Mouse (Mus musculus): ENCODE data around the gene Pex10. TPM values are rescaled to one million over a fixed set of nuclear protein-coding genes. Genes with fewer than 3 reads are reported as not detected.

Gene Pex10
- polyA plus RNA-seq (2012; rRNA removed; ENCODE audit: low replicate concordance) = 23.7 and 33.2 TPM in 2 replicates

DNA sequence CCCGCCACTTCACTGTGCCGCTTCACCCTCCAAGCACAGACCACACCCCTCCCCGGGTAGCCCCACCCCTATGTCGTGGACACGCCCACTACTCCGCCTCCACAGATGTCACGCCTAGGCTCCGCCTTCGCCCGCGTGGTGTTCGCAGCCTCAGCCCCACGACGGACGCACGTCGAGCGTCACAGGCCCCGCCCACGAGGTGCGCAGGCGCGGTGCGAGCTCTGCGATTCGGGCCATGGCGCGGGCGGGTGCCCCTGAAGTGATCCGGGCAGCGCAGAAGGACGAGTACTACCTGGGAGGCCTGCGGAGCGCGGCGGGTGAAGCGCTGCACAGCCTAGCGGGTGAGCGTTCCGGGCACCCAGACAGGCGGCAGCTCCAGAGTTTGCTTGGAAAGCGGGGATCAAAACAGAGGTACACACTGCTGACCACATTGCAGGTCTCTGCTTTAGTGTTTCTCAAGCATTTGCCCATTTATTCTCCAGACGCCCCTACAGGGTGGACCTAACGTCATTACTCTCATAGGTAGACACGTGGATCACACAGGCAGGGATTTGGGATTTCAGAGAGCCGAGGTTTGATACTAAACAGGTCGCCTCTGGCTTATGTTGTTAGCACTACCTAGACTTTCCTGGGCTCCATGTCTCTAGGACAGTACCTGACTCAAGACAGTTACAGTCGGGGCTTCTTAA is at the start of gene Pex10:
Gene Pex10 (plus strand): TSS at position 183 of the 689 bp plus-strand sequence.

DNA sequence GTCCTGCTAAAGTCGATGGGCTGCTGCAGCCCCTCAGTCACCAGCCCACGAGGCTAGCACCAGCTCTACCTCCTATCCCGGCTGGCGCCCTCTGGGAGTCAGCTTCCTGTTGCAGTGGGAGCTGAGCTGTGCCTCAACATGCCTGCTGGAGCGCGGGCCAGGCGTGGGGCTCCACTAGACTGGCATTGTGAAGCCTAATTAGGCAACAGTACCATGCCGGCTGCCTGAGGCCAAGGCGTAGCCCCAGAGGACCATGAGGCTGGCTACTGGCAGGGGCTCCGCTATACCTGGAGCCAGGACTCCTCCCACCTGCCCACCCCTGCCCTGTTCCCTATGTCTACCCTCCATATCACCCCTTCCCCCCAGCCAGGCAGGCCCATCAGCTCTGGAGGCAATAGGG is 10.1 kb upstream of the Pex10 start, which contains the start of gene Plch2:
Gene Plch2 (minus strand): TSS at position 61 of the 400 bp plus-strand sequence.

DNA sequence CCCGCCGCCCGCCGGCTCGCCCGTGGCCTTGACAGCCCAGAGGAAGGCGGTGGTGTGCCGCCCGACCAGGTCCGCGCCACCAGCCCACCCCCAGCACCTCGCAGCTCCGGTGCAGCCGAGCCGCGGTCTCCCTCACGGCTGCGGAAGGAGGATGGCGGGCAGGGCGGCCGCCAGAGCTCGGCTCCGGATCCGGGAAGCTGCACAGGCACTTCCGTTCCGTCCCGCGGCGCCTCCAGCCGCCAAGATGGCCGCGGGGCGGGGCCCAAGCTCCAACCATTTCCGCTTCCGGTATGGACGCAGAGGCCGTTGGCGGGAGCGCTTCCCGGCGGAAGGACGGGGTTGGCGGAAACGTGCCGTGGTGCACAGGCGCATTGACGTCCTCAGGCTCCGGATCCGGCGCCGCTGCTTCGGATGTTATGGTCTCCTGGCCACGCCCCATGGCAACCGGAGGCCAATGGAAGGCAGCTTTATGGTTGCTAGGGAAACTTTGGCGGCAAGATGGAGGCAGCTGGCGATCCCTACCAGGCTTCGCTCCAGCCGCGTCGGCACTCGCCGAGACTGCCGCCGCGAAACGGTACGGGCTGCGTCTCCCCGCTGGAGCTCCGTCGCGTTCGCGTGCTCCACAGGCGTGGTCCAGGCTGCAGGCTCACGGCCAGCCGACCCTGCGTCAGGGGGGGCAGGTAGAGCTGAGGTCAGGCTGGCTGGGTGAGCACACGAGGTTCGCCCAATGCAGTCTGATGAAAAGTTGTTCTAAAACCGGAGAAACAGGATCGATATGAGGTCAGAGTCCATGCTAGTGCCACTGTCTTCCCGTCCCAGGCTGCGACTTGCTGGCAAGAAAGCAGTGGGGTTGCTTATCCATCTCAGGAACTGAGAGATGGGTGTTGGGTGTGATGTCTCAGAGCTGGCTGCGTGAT is 19.6 kb downstream of the Pex10 start, which contains the start of the genes Rer1 and Morn1:
Gene Rer1 (minus strand): TSS at position 275 of the 917 bp plus-strand sequence.
Gene Morn1 (plus strand): TSS at position 470 of the 917 bp plus-strand sequence.

Other genes with a start within 250 kb of the Pex10 start
- gene Ttc34, start 229.6 kb upstream of the Pex10 start, polyA plus RNA-seq (2012; rRNA removed; ENCODE audit: low replicate concordance) = 0.10 and 0.19 TPM in 2 replicates
- 0.03 and 0.16 TPM in 2 replicates for gene Mmel1, start 197.4 kb upstream of the Pex10 start, polyA plus RNA-seq (2012; rRNA removed; ENCODE audit: low replicate concordance)
- 33.2 and 72.1 TPM in 2 replicates for gene Fam213b, start 167.9 kb upstream of the Pex10 start, polyA plus RNA-seq (2012; rRNA removed; ENCODE audit: low replicate concordance)
- 89.7 and 96.2 TPM in 2 replicates for gene Tnfrsf14, start 138.5 kb upstream of the Pex10 start, polyA plus RNA-seq (2012; rRNA removed; ENCODE audit: low replicate concordance)
- 0.39 and 3.2 TPM in 2 replicates for gene Hes5, start 106.1 kb upstream of the Pex10 start, polyA plus RNA-seq (2012; rRNA removed; ENCODE audit: low replicate concordance)
- gene Pank4, start 102.9 kb upstream of the Pex10 start, polyA plus RNA-seq (2012; rRNA removed; ENCODE audit: low replicate concordance) = 51.6 and 61.2 TPM in 2 replicates
- gene Plch2, start 10.2 kb upstream of the Pex10 start, polyA plus RNA-seq (2012; rRNA removed; ENCODE audit: low replicate concordance) = 29.6 and 42.7 TPM in 2 replicates
- gene Rer1, start 19.4 kb downstream of the Pex10 start, polyA plus RNA-seq (2012; rRNA removed; ENCODE audit: low replicate concordance) = 76.3 and 93.6 TPM in 2 replicates
- gene Morn1, start 19.6 kb downstream of the Pex10 start, polyA plus RNA-seq (2012; rRNA removed; ENCODE audit: low replicate concordance) = 7.3 and 8.8 TPM in 2 replicates
- gene Ski, start 155.6 kb downstream of the Pex10 start, polyA plus RNA-seq (2012; rRNA removed; ENCODE audit: low replicate concordance) = 60.1 and 102 TPM in 2 replicates
- 91.2 and 93.4 TPM in 2 replicates for gene Faap20, start 182.8 kb downstream of the Pex10 start, polyA plus RNA-seq (2012; rRNA removed; ENCODE audit: low replicate concordance)